Mouse (Mus musculus) thymus, adult 18-20 months (tissue): Measurements from ENCODE around the gene Gm9913.

Experiments used
- DNase-seq, 2 experiments: peaks; one replicate each; pipeline ENCODE4 v3.0.0; 2022; ENCODE audit warnings: mixed read lengths in 2 of 2

Gm9913 gene

GRCm38 (mm10) chr2:125505006-125505745 lies at the start of gene Gm9913:
Gene Gm9913, plus strand, starts transcription at chr2:125505089.
- DNase-seq, result no peak

- peak in 1 of 2 experiments; percentile 13 for DNase-seq
These were observed 48.7 kb upstream of the Gm9913 start for GRCm38 (mm10) chr2:125456059-125456789.

GRCm38 (mm10) chr2:125459087-125459486 lies 45.8 kb upstream of the Gm9913 start:
- DNase-seq, result no peak

GRCm38 (mm10) chr2:125464036-125464435 lies 40.9 kb upstream of the Gm9913 start:
- no peak for DNase-seq

GRCm38 (mm10) chr2:125470553-125471295 lies 34.2 kb upstream of the Gm9913 start:
- no peak for DNase-seq

- DNase-seq, result no peak
These were observed 33.2 kb upstream of the Gm9913 start for GRCm38 (mm10) chr2:125471721-125472120.

- no peak for DNase-seq
These were observed 31.7 kb upstream of the Gm9913 start for GRCm38 (mm10) chr2:125473228-125473627.

- DNase-seq, result no peak
These were observed 30.2 kb upstream of the Gm9913 start for GRCm38 (mm10) chr2:125474690-125475089.

- DNase-seq, result no peak
These were observed 28.7 kb upstream of the Gm9913 start for GRCm38 (mm10) chr2:125476231-125476630.

GRCm38 (mm10) chr2:125477367-125477766 lies 27.5 kb upstream of the Gm9913 start:
- DNase-seq, result no peak

GRCm38 (mm10) chr2:125478705-125479104 lies 26.2 kb upstream of the Gm9913 start:
- DNase-seq, result no peak

GRCm38 (mm10) chr2:125480057-125480456 lies 24.8 kb upstream of the Gm9913 start:
- DNase-seq, result no peak

GRCm38 (mm10) chr2:125481116-125481515 lies 23.8 kb upstream of the Gm9913 start:
- no peak for DNase-seq

GRCm38 (mm10) chr2:125481531-125482317 lies 23.2 kb upstream of the Gm9913 start:
- DNase-seq, result no peak

- DNase-seq, result no peak
These were observed 20.7 kb upstream of the Gm9913 start for GRCm38 (mm10) chr2:125484164-125484563.

- no peak for DNase-seq
These were observed 20.0 kb upstream of the Gm9913 start for GRCm38 (mm10) chr2:125484910-125485309.

- DNase-seq, result no peak
These were observed 14.9 kb upstream of the Gm9913 start for GRCm38 (mm10) chr2:125489979-125490378.

- no peak for DNase-seq
These were observed 12.6 kb upstream of the Gm9913 start for GRCm38 (mm10) chr2:125492050-125492900.

GRCm38 (mm10) chr2:125494291-125494690 lies 10.6 kb upstream of the Gm9913 start:
- DNase-seq, result no peak

GRCm38 (mm10) chr2:125494831-125495812 lies 9.8 kb upstream of the Gm9913 start:
- no peak for DNase-seq
